ENCODE assay signal across 8 mouse cellular contexts in genomic region chr9:52048650-52049081, GRCm38 (mm10). TPM values are rescaled to one million over a fixed set of nuclear protein-coding genes. Genes with fewer than 3 reads are reported as not detected.
DNase-seq lines count a peak whose midpoint lies in the region; ATAC-seq and TF ChIP-seq lines count a peak whose summit lies in the region.

No protein-coding gene starts in this region.

- ATAC-seq in heart, embryonic 11.5 days (replicated peaks; ENCODE audit: insufficient number of reproducible peaks, low FRiP score, low TSS enrichment): peak; percentile 36
- ATAC-seq in kidney, embryonic 16.5 days (ENCODE audit: low FRiP score, low TSS enrichment): peak; percentile 58
- peak; percentile 56 for ATAC-seq in lung, embryonic 16.5 days (ENCODE audit: low read depth)

- H3K4me1 ChIP-seq in CH12.LX (ENCODE audit: control insufficient read depth in 1 of 2, insufficient read depth in 2 of 2): peaks cover 5 to 32% of the 10 kb centered on the region in 2 experiments; a peak in 2 of 4 replicates
- peaks cover 3% of the 10 kb centered on the region; the same call in 1 of the 2 replicates for H3K4me1 ChIP-seq in embryonic fibroblast, embryonic 13.5 days (ENCODE audit: control insufficient read depth, insufficient read depth, low read length)
- peaks cover 13% of the 10 kb centered on the region for H3K4me1 ChIP-seq in heart, embryonic 11.5 days (ENCODE audit: control insufficient read depth, insufficient read depth, low read length)
- peaks cover 31% of the 10 kb centered on the region for H3K4me1 ChIP-seq in kidney, embryonic 16.5 days (ENCODE audit: insufficient read depth, low read length)
- H3K4me1 ChIP-seq in lung, embryonic 16.5 days (replicated peaks; ENCODE audit: control insufficient read depth, insufficient read depth, low read length): peaks cover 19% of the 10 kb centered on the region

- no peak for TF ChIP-seq CTCF in CH12.LX (conservative IDR thresholded peaks at IDR 0.05 in 1 of 2, IDR thresholded peaks at IDR 0.05 in 1 of 2; ENCODE audit: low read depth in 2 of 2, low read length in 2 of 2)
- TF ChIP-seq CTCF in embryonic fibroblast, embryonic 13.5 days (IDR thresholded peaks at IDR 0.05; ENCODE audit: borderline replicate concordance, insufficient read depth, low read length): no peak

- H3K9ac ChIP-seq in CH12.LX (ENCODE audit: insufficient read depth, low read depth): peak overlapping the region; percentile 89
- peak overlapping the region; percentile 100 for H3K9ac ChIP-seq in heart, embryonic 11.5 days (ENCODE audit: low read depth, low read length)
- peak overlapping the region; percentile 99 for H3K9ac ChIP-seq in kidney, embryonic 16.5 days (replicated peaks; ENCODE audit: low read length)
- peak overlapping the region; percentile 99 for H3K9ac ChIP-seq in lung, embryonic 16.5 days (ENCODE audit: low read length)

- DNase-seq in CH12.LX (ENCODE audit: extremely low read depth): peak; percentile 19
- peak; percentile 58 to 64 for DNase-seq in adrenal gland, postnatal 36 days
- peak; percentile 49 for DNase-seq in retina, embryonic 14.5 days (ENCODE audit: low spot score)
- peak; percentile 46 for DNase-seq in urinary bladder, postnatal 25 days (ENCODE audit: low spot score)

- peaks cover 40% of the 10 kb centered on the region for H3K79me2 ChIP-seq in CH12.LX (replicated peaks; ENCODE audit: control insufficient read depth, extremely low read depth, insufficient read depth, poor library complexity, severe bottlenecking)

- no peak overlapping the region for H3K4me2 ChIP-seq in CH12.LX (ENCODE audit: insufficient read depth, low read depth, poor library complexity, severe bottlenecking)
- peak overlapping the region; percentile 62 for H3K4me2 ChIP-seq in heart, embryonic 11.5 days
- H3K4me2 ChIP-seq in kidney, embryonic 16.5 days (replicated peaks; ENCODE audit: low read depth, low read length): peak overlapping the region; percentile 57
- H3K4me2 ChIP-seq in lung, embryonic 16.5 days (ENCODE audit: low read depth, low read length): peak overlapping the region; percentile 77

- no peak for TF ChIP-seq EP300 in CH12.LX (IDR thresholded peaks at IDR 0.05; ENCODE audit: low read length)

- H3K36me3 ChIP-seq in CH12.LX (replicated peaks in 1 of 2; ENCODE audit: control insufficient read depth in 1 of 2, insufficient read depth in 1 of 2, low read length in 1 of 2): peaks cover 0 to 2% of the 10 kb centered on the region in 2 experiments
- no peaks in the 10 kb centered on the region for H3K36me3 ChIP-seq in heart, embryonic 11.5 days (ENCODE audit: control insufficient read depth, insufficient read depth, low read length)
- H3K36me3 ChIP-seq in kidney, embryonic 16.5 days (ENCODE audit: insufficient read depth, low read length): no peaks in the 10 kb centered on the region
- H3K36me3 ChIP-seq in lung, embryonic 16.5 days (ENCODE audit: control insufficient read depth, insufficient read depth, low read length): no peaks in the 10 kb centered on the region

- H3K4me3 ChIP-seq in CH12.LX (replicated peaks in 1 of 3; ENCODE audit: low read depth in 2 of 3, low read length in 2 of 3, poor library complexity in 1 of 3): peak overlapping the region; percentile 91 to 95 (median 91)
- H3K4me3 ChIP-seq in embryonic fibroblast, embryonic 13.5 days (ENCODE audit: insufficient read depth, low read length): peak overlapping the region; percentile 94
- H3K4me3 ChIP-seq in heart, embryonic 11.5 days (ENCODE audit: low read depth, low read length): peak overlapping the region; percentile 95
- H3K4me3 ChIP-seq in kidney, embryonic 16.5 days (ENCODE audit: low read length): peak overlapping the region; percentile 96
- peak overlapping the region; percentile 91 for H3K4me3 ChIP-seq in lung, embryonic 16.5 days (ENCODE audit: low read length)

- in situ Hi-C loops in CH12.LX (cut with MboI; ENCODE audit: low pct_ligation_motif_present, low pct_unique_long_range_greater_than_20kb, low sequenced_read_pairs): no loop called here

- H3K27ac ChIP-seq in CH12.LX (ENCODE audit: insufficient read depth, low read depth): peak overlapping the region; percentile 61
- H3K27ac ChIP-seq in embryonic fibroblast, embryonic 13.5 days (ENCODE audit: insufficient read depth, low read length): peak overlapping the region; percentile 93
- H3K27ac ChIP-seq in heart, embryonic 11.5 days (ENCODE audit: low read depth, low read length): peak overlapping the region; percentile 99
- peak overlapping the region; percentile 99 for H3K27ac ChIP-seq in kidney, embryonic 16.5 days (ENCODE audit: low read length)
- peak overlapping the region; percentile 99 for H3K27ac ChIP-seq in lung, embryonic 16.5 days (ENCODE audit: low read length)

- TF ChIP-seq POLR2A in CH12.LX (IDR thresholded peaks at IDR 0.05; ENCODE audit: low read depth, low read length): no peak
- no peak for TF ChIP-seq POLR2A in embryonic fibroblast, embryonic 13.5 days (IDR thresholded peaks at IDR 0.05; ENCODE audit: low read depth, low read length)

- TF ChIP-seq RAD21 in CH12.LX (IDR thresholded peaks at IDR 0.05; ENCODE audit: low read depth, low read length): no peak

- dilution Hi-C loops in CH12.LX (cut with MboI; ENCODE audit: extremely low pct_ligation_motif_present, extremely low pct_unique_long_range_greater_than_20kb, low sequenced_read_pairs): no loop called here

- no peaks in the 10 kb centered on the region for H3K9me3 ChIP-seq in CH12.LX (replicated peaks; ENCODE audit: low read length)
- no peaks in the 10 kb centered on the region for H3K9me3 ChIP-seq in heart, embryonic 11.5 days (replicated peaks; ENCODE audit: control insufficient read depth, low read length)
- H3K9me3 ChIP-seq in kidney, embryonic 16.5 days (ENCODE audit: low read length): no peaks in the 10 kb centered on the region
- no peaks in the 10 kb centered on the region for H3K9me3 ChIP-seq in lung, embryonic 16.5 days (ENCODE audit: control insufficient read depth, low read length)

- H3K27me3 ChIP-seq in CH12.LX (replicated peaks): no peaks in the 10 kb centered on the region
- no peaks in the 10 kb centered on the region for H3K27me3 ChIP-seq in heart, embryonic 11.5 days (ENCODE audit: control insufficient read depth, insufficient read depth, low read length)
- no peaks in the 10 kb centered on the region for H3K27me3 ChIP-seq in kidney, embryonic 16.5 days (ENCODE audit: insufficient read depth, low read length)
- no peaks in the 10 kb centered on the region for H3K27me3 ChIP-seq in lung, embryonic 16.5 days (ENCODE audit: control insufficient read depth, insufficient read depth, low read depth, low read length)

- under 1% methylated on average over 59 of the region's 60 CpGs for WGBS in heart, embryonic 11.5 days (ENCODE audit: insufficient replicate concordance)
- WGBS in kidney, embryonic 16.5 days: 0% methylated on average over 56 of the region's 60 CpGs
- WGBS in lung, embryonic 16.5 days: under 1% methylated on average over 59 of the region's 60 CpGs

TF ChIP-seq in CH12.LX, 34 proteins besides CTCF, POLR2A, EP300 and RAD21:
- TF ChIP-seq KAT2A (IDR thresholded peaks at IDR 0.05; ENCODE audit: insufficient replicate concordance, low read length): no peak
- no peak for TF ChIP-seq ETS1 (conservative IDR thresholded peaks at IDR 0.05; ENCODE audit: low read depth, low read length)
- no peak for TF ChIP-seq JUN (IDR thresholded peaks at IDR 0.05; ENCODE audit: insufficient read depth, low read depth, low read length)
- no peak for TF ChIP-seq RCOR1 (conservative IDR thresholded peaks at IDR 0.05; ENCODE audit: low read depth, low read length)
- TF ChIP-seq TBP (conservative IDR thresholded peaks at IDR 0.05; ENCODE audit: low read depth, low read length): no peak
- no peak for TF ChIP-seq CHD1 (IDR thresholded peaks at IDR 0.05; ENCODE audit: low read depth, low read length)
- no peak for TF ChIP-seq ZNF384 (IDR thresholded peaks at IDR 0.05; ENCODE audit: low read depth, low read length)
- TF ChIP-seq SIN3A (IDR thresholded peaks at IDR 0.05; ENCODE audit: low read length): no peak
- TF ChIP-seq GABPA (IDR thresholded peaks at IDR 0.05; ENCODE audit: insufficient replicate concordance, low read depth, low read length): no peak
- TF ChIP-seq UBTF (IDR thresholded peaks at IDR 0.05; ENCODE audit: low read depth, low read length): peak; percentile 65
- no peak for TF ChIP-seq MAX (IDR thresholded peaks at IDR 0.05; ENCODE audit: low read length)
- TF ChIP-seq MXI1 (IDR thresholded peaks at IDR 0.05; ENCODE audit: low read depth, low read length): 0 out of 2 replicates have a peak, but pooled peaks have one; percentile 3
- no peak for TF ChIP-seq CHD2 (IDR thresholded peaks at IDR 0.05; ENCODE audit: low read length)
- no peak for TF ChIP-seq MAFK (IDR thresholded peaks at IDR 0.05; ENCODE audit: insufficient replicate concordance, low read length)
TF ChIP-seq in CH12.LX: peak in this region for 2.

RNA-seq across cellular contexts. Expression of gene Rdx, which starts 1.7 kb away (rescaled TPM):
- total RNA-seq in CH12.LX (2012; rRNA removed) (86.1 and 97.2 TPM in 2 replicates), CH12.LX (2014; rRNA removed) (157 and 180 TPM in 2 replicates)
- 121 and 125 TPM in 2 replicates for polyA plus RNA-seq in CH12.LX (2012; ENCODE audit: insufficient read length, low read depth)
- total RNA-seq in adrenal gland, postnatal 36 days (2021): 100 to 1,000 TPM; 120 to 138 TPM
- polyA plus RNA-seq in embryonic fibroblast, embryonic 13.5 days (2011; ENCODE audit: insufficient read length, low read depth, missing spikeins): 106 and 131 TPM in 2 replicates
- polyA plus RNA-seq in heart, embryonic 11.5 days (2014; fragmentation: Nextera tagmentation; extraction: Ambion mirVana): 203 and 213 TPM in 2 replicates
- polyA plus RNA-seq in kidney, embryonic 16.5 days (2015; fragmentation: Nextera tagmentation; extraction: Ambion mirVana): 119 and 122 TPM in 2 replicates
- polyA plus RNA-seq in lung, embryonic 16.5 days (2015; fragmentation: Nextera tagmentation; extraction: Ambion mirVana): 105 and 115 TPM in 2 replicates

Comparison
In these comparisons a context has a peak if more than half of its experiments do, and no peak if none do; other contexts are left out.
1. Peak in every context shown above with its lines: DNase-seq, ATAC-seq, H3K4me3 ChIP-seq and H3K27ac ChIP-seq.